Mouse (Mus musculus): ENCODE measurements at regions not wholly inside any gene's neighbourhood (a gene's known extent, or its start where the extent isn't known, plus 50 kb on each side); places are given as distances from the start of the nearest gene placed in this dataset.

DNA sequence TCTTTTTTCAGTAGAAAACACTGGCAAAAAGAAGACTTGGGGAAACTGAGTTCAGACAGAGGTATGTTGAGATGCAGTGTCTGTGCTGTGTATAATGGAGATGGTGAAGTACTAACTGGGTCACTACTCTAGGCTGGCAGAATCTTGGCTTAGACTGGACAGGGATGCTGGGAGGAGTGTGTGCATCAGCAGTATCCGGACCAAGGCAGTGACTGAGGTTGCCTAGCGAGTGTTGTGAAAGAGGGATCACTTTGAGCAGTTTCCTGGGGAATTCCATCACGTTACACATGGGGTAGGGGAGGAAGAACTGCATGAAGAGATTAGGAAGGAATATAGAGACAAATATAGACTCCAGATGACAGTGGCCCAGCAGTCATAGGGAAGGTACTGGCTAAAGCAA, 87.9 kb upstream of the Itprid2 start:
- no peak for DNase-seq (ENCODE audit: low spot score in 2 of 2)

- DNase-seq (ENCODE audit: low spot score in 2 of 2) = no peak
Observed at GRCm38 (mm10) chr2:79548039-79548600, 87.0 kb upstream of the Itprid2 start.

DNA sequence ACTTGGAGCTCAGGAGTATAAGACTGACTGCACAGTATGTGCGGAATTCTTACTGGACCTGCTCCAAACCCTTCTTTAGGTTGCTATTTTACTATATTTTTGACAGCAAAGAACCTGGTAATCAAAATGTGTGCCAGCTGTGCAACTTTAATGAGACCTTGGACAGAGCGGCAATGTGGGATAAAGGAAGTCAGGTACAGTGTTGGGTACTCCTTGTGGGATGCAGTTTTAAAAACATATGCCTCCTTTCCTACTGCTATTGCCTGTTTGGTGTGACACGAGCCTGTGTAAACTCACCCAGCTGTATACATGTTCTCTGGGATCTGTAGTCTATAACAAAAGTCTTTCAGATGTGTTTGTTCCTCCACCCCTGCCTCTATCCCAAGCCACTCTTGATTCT, 85.4 kb upstream of the Itprid2 start:
- DNase-seq (ENCODE audit: low spot score in 2 of 2) = no peak

DNA sequence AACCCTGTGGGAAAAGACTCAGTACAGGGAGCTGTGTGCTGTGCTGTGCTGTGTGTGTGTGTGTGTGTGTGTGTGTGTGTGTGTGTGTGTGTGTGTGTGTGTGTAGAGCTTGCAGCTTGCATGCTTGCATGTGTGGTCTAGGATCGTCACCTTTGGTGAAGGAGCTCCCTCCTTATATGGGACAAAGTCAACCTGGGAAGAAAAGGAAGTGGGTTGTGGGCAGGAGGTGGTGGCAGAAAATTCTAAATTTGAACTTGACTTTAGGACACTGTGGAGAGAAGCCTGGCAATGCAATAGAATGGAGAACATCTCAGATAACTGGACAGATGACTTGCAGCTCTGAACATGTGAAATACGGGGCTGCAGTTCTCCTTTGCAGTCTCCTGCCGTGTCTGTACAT, 84.7 kb upstream of the Itprid2 start:
- no peak for DNase-seq (ENCODE audit: low spot score in 2 of 2)

- peak in 1 of 2 experiments; percentile 50 for DNase-seq (ENCODE audit: low spot score in 2 of 2)
Observed at GRCm38 (mm10) chr2:79552481-79552880, 82.7 kb upstream of the Itprid2 start.

GRCm38 (mm10) chr2:79555395-79555794, 79.8 kb upstream of the Itprid2 start:
- DNase-seq (ENCODE audit: low spot score in 2 of 2) = no peak

DNA sequence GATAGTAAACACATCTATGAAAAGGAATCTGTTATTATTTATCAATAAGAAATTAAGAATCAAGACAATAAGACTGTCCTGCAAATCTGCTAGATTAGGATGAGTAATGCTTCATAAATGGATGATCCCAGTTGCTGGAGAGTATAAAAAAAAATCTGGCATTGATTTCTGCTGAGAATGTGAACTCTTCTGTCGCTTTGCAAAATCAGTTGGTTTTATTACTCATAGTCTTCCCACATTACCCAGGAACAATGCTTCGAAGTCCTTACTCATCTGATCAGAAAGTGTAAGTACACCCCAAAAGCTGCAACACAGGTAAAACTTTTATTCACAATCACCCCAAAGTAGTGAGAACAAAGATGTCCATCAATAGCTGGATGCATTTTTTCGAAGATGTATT, 77.8 kb upstream of the Itprid2 start:
- no peak for DNase-seq (ENCODE audit: low spot score in 2 of 2)

- no peak for DNase-seq (ENCODE audit: low spot score in 2 of 2)
Observed at GRCm38 (mm10) chr2:79566280-79566933, 68.7 kb upstream of the Itprid2 start.

DNA sequence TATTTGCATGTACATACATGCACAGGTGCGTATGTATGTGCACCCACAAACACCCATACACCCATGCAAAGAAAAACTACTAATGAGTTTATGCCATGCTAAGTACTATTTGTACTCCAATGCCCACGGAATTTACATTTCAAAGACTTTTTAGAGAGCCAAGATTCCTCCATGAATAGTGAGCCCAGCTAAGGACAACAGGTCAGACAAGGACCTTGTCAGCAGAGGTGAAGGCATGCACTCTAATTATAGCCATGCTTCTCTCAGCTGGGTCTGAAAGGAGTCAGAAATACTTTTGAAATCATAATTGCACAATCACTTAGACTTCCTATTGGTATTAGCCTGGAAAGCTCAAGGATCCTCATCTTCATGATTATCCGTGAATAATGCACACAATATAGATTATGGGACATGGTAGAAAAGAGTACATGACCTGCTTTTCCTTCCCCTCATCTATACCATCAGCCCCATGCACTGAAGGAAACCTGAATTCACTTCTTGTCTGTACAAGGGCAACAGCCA, 67.7 kb upstream of the Itprid2 start:
- DNase-seq (ENCODE audit: low spot score in 2 of 2) = no peak

- DNase-seq (ENCODE audit: low spot score in 2 of 2) = no peak
Observed at GRCm38 (mm10) chr2:79569663-79570062, 65.5 kb upstream of the Itprid2 start.

DNA sequence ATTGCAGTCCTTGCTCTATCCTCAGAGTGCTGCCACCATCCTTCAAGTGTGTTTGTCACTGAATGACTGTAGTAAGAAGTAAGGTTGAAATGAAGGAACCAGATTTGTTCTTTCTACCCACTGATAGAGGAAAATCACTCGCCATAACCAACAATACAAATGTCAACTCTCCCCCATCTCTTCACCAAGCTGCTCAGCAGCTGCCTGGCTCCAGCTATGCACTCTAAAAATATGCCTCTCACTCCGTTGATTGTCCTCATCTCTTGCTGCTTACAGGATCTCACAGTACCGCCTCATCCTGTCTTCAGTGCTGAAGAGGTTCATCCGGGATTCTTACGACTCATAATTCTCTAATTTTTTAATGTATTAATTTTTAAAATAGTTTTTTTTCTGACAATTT, 63.2 kb upstream of the Itprid2 start:
- peak in 1 of 2 experiments; percentile 25 for DNase-seq (ENCODE audit: low spot score in 2 of 2)

DNA sequence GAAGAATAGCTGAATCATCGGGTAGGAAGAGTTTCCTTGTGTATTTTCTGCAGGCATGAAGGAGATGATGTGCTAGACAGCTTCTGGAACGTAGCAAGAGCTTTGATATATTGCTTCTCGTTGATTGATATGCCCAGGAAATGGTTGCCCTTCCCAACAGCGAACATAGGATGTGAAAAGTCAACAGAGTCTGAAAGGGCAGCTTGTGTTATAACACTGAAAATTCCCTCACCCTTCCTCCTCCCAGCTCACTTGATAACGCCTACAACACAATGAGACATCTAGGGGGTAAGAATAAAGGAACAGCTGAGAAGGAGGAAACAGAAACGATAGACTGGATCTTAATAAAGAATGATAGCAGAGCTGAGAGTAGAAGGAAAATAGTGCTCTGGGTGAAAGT, 60.1 kb upstream of the Itprid2 start:
- DNase-seq (ENCODE audit: low spot score in 2 of 2) = no peak

GRCm38 (mm10) chr2:79585022-79585774, 50.0 kb upstream of the Itprid2 start:
- DNase-seq (ENCODE audit: low spot score in 2 of 2) = no peak
